Mouse (Mus musculus) retina, postnatal 1 day (tissue): ENCODE data around the gene Osbpl8.

Experiments
- DNase-seq: peaks from one replicate; pipeline ENCODE4 v3.0.0-alpha.2; 2012

The Osbpl8 gene

DNA sequence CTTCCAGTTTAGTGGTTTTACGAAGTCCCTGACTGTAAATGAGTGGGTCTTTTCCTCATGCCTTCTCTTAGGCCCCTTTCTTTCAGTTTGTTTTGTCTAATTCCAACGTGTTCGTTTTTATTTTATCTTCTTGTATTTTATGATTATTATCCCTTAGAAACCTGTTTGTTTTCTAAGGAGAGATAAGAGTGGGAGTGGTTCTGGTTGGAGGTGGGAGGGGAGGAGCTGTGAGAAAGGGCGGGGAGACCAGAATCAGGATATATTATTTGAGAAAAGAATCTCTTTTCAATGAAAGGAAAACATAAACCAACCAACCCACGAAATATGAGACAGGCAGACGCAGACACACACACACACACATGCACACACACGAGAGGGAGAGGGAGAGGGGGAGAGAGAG lies 9.0 kb upstream of the Osbpl8 start:
- DNase-seq = no peak

DNA sequence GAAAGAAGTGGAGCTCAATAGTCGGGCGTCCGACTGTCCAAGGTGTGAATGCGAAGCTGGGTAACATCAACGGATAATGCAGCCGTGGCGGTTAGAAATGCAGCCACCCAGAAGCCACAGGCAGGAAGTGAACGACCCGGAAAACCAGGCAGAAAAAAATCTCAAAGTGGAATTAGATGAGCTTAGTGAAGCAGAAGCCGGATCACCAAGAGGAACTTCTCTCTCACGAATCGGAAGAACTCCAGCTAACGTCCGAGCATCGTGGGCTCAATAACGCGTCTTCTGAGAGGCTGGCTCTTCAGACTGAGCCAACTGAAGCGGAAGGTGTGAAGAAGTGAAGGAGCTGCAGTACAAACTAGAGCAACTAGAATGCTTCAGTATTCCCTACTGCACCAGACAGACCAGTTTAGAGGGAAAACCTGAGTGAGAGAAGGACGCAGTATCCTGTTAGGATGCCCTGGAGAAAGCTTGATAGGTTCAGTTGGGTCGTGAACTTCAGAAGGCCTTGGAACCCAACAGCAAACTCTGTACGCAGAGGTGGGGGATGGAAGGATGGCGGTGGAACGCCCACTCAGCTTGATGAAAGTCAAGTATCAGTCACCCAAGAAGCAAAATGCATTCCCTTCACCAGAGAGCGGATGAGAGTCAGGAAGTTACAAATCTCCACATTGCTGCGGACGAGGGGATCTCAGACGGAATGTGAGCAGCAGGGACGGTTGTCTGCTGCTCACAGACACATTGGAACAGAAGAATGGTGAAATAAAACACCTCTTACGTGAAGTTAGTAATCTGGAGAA lies 8.0 kb upstream of the Osbpl8 start:
- peak; percentile 37 for DNase-seq

DNA sequence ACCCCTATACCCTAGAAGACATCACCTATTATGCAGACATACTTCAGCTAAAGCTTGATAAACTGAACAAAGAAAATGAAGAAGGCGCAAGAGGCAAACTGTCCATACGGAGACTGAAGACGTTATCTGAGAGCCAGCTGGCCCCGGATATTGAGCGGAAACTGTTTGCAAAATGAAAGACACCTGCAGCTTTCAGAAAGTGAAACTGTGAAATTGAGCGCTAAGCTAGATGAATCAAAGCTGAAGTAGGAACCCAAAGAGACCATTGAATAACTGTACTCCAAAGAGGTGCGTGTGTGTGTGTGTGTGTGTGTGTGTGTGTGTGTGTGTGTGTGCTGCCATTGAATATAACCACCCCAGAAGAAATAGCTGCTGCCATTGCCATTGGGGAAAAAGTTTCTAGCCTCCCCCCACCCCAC lies 7.3 kb upstream of the Osbpl8 start:
- no peak for DNase-seq

DNA sequence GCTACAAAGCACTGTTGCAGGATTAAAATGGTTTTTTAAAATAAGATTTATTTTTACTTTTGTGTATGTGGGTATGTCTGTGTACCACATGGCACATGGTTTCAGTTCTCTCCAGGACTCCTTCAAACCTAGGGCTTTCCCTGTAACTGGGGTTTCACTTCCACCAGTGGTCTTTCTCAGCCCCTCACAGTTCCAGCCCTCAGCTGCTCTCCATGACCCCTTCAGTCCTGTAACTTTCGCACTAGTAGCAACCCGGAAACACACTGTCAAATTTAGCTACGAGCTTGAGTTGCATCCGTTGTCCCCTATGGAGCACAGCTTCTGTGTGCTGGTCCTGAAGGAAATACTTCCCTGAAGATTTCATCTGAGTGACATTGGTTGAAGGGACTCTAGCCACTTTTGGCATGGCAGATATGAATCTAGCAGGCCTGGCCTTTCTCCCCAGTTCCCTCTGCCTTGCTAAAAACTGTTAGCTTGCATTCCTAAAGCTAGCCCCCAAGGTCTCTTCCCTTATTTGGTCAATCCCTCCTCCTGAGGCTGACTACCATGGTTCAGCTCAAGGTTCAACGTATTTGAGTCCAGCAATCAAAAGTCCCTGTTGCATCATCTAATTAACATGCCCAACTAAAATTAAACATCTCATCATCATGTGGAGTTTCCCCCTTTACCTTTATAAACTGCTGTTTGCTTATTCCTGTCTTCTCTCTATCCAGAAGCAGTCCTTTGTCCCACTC lies 4.6 kb upstream of the Osbpl8 start:
- no peak for DNase-seq

DNA sequence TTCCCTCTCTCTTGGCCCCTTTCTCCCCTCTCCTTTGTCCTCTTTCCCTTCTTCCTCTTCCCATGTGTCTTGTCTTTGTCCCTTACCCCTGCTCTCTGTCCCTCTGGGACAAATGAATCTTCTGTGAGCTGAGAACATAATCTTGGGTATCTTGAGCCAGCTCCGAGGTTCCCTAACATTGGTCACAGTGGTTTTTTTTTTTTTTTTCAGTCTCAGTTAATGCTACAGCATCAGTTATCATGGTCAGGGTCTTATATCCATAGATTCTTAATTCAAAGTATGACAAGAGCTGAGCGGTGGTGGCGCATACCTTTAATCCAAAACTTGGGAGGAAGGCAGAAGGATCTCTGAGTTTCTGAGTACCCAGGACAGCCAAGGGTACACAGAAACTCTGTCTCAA lies 4.0 kb upstream of the Osbpl8 start:
- DNase-seq = no peak

DNA sequence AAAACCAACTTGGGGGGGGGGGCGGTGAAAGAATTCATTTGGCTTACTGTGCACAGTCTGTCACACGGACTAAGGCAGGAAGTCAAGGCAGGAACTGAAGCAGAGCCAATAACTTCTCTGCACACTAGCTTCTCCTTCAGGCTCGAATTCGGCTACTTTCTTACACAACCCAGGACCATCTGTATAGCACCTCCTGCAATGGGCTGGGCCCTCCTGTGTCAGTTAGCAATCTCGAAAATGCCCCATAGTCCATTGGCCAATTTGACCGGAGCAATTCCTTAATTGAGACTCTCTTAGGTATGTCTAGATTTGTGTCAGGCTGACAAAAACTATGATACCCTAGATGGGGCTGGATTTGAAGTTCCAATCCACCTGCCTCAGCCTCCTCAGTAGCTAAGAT lies 3.2 kb upstream of the Osbpl8 start:
- DNase-seq = no peak

DNA sequence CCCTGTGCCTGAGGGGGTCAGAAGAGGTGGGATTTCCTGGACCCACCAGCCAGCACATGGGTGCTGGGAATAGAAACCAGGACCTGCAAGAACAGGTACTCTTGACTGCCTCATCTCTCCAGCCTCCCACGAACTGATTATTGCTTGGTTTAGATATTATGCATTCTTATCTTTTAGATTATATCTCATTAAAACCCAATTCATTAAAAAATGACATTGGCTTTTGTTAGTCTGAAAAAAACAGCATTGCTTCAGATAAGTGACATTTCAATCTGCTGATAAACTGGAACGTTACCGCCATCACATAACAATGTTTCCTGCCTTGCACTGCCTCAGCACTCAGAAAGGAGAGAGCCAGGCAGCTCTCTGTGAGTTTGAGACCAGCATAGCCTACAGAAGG lies 1.5 kb upstream of the Osbpl8 start:
- no peak for DNase-seq

DNA sequence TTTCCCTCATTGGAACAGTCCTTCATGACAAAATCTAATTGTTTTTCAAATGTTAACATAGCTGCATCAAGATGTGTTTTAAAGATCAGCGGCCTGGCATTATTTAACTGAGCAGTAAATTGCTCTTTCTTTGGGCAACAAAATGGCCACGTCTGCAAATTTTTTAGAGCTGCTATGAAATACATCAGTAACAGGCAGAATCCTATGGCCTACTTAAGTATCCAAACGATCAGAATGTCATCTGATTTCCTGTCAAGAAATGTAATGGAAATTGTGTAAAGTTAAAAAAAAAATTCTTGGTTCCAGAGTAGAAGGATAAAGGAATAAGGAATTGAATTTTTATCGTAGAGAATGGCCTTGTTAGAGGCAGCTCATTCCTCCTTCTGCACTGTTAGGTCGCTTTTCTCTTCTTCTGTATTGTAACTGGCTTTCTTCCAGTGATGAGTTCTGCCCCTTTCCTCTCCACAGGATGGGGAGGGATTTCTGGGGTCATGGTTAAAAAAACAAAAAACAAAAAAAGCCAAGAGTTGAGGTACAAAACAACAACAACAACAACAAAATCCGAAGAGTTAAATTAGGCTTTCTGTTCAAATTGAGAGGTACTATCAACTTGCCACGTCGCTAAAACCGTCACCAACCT lies 831 bp upstream of the Osbpl8 start:
- peak; percentile 18 for DNase-seq

DNA sequence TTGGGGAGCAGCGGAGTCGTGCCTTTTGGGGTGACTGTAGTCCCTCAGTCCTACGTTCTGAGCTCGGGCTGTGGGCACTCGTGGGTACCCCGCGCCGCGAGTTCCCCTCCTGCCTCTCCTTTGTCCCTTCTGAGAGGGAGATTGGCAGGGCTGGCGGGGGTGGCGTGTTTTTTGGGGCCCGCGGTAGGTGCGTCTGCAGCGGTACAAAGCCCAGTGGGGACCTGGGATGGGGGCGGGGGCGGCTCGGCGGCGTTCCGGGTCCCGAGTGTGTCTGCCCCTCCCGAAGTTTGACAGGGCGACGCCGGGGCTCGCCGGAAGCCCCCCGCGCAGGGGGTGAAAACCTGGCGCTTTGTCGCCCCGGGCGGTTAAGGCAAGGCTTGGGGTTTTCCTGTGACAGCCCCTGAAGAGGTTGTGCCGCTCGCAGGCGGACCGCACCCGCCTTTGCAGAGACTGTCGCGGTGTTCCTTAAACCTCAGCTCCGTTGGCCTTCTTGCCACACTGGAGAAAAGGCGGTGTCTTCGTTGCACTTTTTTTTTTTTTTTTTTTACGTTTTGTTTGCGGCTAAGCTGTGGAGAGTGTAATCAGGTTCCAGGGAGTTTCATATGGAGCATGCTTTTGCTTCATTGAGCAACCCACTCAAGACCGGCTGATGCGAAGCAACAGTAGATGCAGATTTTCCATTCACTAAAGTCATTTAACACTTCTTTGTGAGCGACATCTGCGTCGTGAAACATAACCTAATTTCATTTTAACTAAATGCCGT lies 848 bp downstream of the Osbpl8 start:
- DNase-seq = peak; percentile 69

DNA sequence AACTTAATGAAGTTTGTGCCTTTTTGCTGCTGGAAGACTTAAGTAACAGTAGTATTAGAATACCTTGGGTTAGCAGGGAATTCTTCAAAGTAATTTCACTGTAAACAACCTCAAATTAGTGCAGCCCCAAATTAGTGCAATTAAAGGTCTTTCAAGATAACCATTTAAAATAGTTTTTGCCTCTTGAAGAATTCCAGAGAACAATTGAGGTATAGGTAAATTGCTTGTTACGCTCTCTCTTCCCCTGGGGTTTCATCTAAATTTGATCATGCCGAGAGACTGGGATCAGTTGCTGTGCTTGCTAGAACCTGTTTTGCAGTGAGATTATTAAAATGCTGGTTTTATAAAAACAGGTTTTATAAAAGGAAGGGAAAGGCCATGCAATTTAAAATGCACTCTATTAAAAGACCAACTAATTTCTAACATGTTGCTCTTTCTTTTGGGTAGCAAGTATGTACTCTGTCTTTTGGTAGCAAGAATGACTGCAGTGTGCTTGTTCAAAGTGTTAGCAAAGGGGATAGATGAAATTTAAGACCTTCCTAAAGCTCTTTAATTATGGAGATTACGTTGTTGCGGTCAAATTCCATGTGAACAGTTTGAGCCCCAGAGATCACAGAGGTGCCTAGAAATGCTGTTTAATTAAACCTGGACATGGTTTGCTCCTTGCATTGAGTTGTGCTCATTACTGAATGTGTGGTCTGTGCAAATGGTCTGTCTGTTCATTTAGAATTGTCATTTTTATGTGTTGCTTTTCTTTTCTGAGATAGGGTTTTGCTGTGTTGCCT lies 1.7 kb downstream of the Osbpl8 start:
- DNase-seq = no peak

DNA sequence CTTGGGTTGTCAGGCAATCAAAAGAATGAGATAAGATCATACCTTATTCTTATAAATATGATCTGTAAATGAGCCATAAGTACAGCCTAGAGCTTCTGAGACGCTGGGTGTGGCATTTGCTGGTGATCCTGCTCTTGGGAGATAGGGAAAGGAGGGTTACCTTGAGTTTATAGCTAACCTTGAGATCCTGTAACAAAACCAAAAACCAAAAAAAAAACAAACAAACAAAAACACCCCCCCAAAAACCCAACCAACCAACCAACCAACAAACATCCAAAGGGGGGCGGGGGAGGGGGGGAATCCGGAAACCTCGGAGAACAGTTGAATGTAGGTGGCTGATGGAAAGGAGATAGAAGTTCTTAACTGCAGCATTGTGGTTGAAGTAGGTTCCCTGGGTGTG lies 2.9 kb downstream of the Osbpl8 start:
- DNase-seq = no peak

DNA sequence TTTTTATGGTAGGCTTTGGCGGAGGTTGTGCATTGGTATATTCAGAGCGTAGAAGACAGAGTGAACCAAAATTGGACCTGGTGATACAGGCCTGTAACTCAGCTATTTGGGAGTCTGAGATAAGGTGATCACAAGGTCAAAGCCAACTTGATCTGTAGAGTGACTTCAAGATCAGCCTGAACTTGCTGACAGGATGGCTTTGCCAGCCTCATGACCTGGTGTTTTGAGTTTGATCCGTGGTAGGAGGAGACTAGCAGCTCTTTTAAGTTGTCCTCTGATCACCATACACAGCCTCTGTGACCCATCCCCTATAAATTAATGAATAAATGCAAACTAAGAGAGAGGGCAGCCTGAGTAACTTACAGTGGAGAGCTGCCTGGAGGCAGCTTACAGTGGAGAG lies 3.8 kb downstream of the Osbpl8 start:
- no peak for DNase-seq

DNA sequence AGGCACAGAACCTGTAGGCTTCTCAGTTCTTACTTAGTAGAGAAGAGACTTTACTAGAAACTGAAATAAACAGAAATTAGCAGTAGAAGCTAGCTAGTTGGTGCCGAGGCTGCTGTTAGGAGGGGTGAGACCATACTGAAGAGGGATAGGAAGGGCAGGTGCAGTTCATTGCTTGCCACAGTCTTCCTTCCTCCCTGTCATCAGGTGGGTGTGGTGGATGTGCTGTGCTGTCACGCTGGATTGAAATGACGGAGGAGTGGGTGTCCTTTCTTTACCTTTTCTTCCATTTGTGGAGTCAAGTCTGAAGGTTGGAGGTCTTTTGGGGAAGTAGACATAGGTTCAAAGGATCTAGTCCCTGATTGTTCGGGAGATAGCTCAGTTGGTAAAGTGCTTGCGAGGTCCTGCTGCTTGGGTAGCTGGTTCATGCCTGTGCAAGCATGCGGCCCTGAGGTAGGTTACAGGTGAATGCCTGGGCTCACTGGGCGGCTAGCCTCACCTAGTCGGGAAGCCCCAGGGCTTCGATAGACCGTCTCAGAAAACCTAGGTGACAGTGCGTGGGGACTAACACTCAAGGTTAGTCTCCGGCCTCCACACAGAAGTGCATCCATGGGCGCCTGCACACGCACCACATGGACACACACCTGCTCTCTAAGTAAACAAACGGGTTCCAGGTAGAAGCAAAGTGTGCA lies 6.8 kb downstream of the Osbpl8 start:
- DNase-seq = no peak

DNA sequence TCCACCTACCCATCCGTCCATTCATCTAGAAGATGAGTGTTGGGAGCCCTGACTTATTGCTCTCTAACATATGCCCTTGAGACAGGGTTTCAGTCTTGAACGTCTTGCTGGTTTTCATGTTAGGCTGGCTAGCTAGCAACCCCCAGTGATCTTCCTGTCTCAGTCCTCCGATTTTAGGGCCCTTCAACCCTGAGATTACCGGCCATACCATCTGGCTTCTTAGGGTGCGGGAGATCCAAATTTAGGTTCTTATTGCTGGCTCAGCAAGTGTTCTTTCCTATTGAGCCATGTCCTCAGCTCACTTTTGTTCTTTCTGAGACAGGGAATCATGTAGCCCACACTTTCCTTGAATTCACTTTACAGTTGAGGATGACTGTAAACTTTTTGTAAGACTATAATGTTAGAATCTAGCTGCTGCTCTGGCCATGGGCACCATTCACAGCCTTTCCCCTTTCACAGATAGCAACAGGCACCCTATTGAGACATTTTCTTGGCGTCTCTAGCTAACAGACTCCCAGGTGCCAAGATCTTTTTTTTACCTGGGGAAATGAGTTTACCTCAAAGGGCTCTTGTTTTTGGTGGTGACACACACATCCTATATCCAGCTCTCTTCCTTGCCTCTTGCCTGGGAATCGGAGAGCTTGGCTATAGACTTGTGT lies 9.2 kb downstream of the Osbpl8 start:
- DNase-seq = no peak

DNA sequence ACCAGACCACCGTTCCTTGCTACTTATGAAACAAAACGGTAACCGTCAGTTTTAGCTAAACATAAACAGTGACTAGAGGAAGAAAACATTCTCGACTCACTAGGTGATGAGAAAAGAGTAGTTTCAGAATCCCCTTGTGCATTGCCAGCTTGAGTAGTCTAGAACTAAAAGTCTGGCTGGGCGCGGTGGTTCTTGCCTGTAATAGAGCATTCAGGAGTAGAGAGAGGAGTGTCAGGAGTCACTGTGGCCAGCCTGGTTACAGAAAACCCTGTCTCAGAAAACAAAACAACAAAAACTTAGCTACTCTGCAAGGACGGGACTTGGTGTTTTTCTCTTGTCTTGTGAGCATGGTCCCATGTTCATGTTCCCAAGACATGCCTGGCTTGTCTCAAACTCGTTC lies 12.8 kb downstream of the Osbpl8 start:
- DNase-seq = no peak

DNA sequence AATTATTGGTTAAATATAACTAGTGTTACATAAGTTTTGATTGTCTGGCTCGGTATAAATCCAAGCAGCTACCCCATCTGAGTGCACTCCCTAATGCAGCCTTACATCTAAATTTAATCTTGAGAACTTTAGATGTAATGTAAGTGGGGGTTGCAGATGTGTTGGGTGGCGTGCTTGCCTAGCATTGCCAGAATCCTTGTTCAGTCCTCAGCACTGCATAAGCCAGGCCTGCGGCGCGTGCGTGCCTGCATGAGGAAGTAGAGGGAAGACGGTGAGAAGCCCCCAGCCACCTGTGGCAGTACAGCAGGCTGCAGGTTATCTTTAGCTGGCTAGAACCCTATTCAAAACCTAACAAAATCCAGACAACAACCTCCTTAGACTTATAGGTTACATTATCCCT lies 13.5 kb downstream of the Osbpl8 start:
- DNase-seq = no peak

DNA sequence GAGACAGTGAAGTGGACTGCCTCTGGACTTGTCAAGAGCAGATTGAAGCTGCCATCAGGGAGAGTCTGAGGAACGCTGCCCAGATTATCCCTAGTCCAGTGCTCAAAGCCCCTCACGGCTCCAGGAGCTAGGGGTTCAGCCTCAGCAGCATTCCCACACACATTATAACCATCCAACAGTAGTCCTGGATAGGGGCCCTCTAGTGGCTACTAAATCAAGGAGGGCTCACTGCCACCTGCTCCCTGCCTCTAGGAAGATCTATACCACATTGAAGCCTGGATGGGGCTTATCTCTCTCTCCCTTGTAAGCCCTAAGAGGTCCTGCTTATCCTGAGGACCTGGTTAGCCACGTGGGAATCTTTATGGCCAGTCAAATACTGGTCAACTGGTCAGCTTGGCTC lies 16.1 kb downstream of the Osbpl8 start:
- DNase-seq = peak; percentile 62

DNA sequence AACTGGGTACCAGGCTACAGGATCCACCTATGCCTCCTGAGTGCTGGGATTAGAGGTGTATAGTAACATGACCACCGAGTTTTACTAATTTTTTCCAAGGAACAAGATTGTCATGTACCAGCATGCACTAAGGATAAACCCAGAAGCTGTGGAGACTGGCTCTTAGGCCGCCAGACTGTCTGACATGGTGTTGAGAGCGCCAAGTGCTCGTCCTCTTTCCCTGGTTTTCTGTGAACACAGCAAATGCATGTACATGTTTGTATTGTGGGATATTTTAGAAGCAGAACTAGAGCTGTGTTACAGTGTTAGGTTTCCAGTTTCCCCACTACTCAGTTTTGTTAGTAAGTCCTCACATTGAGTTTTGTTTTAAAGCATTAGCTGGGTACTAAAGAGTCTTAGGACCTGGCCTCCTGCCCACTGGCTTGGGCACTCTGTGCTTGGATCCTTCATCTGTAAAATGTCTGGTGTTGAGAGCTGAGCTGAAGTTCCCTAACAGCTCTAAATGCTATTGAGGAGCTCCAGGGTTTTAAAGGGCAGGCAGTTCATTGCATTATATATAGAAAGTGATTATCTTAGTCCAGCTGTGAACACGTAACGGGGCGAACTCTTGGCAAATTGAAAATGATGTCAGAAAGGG lies 19.2 kb downstream of the Osbpl8 start:
- no peak for DNase-seq

DNA sequence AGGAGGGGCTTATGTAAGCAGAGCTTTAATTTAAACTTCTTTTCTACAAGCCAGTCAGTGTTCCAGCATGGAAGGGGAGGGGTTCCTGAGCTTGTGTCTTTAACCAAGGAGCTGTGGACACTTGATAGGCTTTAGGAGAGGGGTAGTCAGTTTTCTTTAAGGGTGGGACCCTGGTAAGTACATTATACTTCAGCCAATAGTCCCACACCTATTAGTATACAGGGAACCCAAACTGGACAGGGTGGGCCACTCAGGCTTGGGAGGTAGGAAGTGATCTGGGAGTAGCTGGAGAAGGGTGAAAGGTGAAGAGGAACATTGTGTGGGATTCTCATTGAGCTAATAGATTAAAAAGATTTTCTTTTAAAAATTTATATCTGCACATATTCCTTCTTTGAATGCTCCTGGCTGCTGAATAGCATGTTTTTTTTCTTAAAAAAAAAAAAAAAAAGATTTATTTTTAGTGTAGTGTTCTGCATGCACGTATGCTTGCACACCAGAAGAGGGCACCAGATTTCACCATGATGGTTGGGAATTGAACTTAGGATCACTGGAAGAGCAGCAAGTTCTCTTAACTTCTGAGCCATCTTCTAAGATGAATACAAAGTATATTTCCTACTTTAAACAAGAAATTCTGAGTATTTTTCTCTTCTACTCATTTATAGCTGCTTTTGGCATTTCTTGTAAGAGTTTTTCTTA lies 21.2 kb downstream of the Osbpl8 start:
- DNase-seq = no peak

DNA sequence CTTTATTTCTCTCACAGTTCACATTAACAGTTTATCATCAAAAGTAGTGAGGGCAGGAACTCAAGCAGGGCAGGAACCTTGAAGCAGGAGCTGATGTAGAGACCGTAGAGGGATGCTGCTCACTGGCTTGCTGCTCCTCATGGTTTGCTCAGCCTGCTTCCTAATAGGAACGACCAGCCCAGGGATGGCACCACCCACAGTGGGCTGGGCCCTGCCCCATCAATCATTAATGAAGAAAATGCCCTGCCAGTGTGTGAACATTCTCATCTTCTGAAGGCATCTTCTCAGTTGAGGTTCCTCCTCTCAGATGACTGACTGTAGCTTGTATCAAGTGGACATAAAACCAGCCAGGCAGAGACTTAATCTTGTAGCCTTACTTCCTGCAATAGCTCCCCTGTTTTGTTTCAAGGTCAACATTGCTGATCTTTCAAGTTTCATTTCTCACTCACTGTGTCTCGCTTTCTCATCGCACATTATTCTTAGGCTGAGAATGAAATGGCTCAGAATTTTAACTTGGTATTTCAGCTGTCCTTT lies 24.5 kb downstream of the Osbpl8 start:
- DNase-seq = no peak
